Mouse (Mus musculus) thymus, postnatal 10 days (tissue): ENCODE measurements around the gene Pxmp4.

ENCODE experiments used
- DNase-seq, 2 experiments: peaks; one replicate each; pipeline ENCODE4 v3.0.0; 2021; ENCODE audit warnings: low spot score in 2 of 2

Gene Pxmp4

GRCm38 (mm10) chr2:154546711-154547110 lies 56.8 kb downstream of the Pxmp4 start, which contains the start of gene 1700003F12Rik:
Gene 1700003F12Rik, plus strand, starts transcription at chr2:154547085.
- no peak for DNase-seq

GRCm38 (mm10) chr2:154543567-154544347 lies 59.8 kb downstream of the Pxmp4 start:
- no peak for DNase-seq

- no peak for DNase-seq
Observed at GRCm38 (mm10) chr2:154541630-154542029, 61.9 kb downstream of the Pxmp4 start.

- DNase-seq = peak in 1 of 2 experiments; percentile 34
Observed at GRCm38 (mm10) chr2:154539720-154540119, 63.8 kb downstream of the Pxmp4 start.

GRCm38 (mm10) chr2:154538710-154539109 lies 64.8 kb downstream of the Pxmp4 start:
- DNase-seq = no peak

GRCm38 (mm10) chr2:154538310-154538709 lies 65.2 kb downstream of the Pxmp4 start:
- DNase-seq = no peak
